Mouse (Mus musculus) CD4-positive, CD25-positive, alpha-beta regulatory T cell, adult 4 months (primary cell): ENCODE data around the gene Atoh8. TPM values are rescaled to one million over a fixed set of nuclear protein-coding genes. Genes with fewer than 3 reads are reported as not detected.
A peak's percentile ranks its signal among the peaks of the same experiment; 100 is the strongest.

Source experiments
- ATAC-seq: one replicate; pipeline ENCODE4 v1.8.0; 2017
- polyA plus RNA-seq, 2 experiments: library from polyadenylated mRNA; unstranded; fragments of 100-300 nt; shearing (Covaris generic); gene quantifications; one replicate each; pipeline ENCODE4 v1.2.1; 2017

Gene Atoh8
- polyA plus RNA-seq, 2 experiments from 2014 or later, result not detected

DNA sequence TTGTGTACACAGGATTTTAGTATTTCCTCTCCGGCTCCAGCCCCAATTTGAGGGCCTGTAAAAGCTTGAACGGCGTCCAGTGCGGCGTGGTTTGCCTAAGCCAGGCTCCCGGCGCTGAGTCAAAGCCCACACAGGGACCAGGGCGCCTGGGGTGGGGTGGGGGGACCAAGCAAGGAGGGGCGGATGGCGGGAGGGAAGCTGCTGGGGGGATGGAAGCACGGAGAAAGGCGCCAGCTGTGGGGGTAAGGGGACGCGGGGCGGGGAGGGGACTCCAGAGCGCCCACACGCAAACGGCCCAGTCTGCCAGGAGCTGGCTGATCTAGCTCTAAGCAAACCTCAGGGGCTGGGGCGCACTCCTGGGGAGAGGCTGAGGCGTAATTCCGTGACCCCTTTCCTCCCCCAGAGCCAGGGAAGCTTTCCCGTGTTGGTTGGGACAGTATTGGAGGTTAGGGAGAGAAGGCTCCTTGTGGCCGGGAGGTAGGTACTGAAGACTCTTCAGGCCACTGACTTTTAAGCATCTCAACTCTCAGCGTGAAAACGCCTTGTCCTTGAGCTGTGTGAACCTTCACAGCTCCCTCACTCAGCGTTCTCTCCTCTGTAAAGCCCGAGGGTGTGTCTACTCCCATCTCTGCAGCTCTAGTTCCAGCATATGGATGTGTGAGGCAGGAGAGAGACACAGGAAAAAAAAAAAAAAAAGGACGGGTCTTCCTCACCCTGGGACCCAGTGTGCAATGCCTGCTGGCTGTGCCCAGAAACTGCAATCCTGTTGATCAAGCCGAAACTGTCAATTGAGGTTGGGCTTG, 46.1 kb downstream of the Atoh8 start:
- ATAC-seq, result no peak

DNA sequence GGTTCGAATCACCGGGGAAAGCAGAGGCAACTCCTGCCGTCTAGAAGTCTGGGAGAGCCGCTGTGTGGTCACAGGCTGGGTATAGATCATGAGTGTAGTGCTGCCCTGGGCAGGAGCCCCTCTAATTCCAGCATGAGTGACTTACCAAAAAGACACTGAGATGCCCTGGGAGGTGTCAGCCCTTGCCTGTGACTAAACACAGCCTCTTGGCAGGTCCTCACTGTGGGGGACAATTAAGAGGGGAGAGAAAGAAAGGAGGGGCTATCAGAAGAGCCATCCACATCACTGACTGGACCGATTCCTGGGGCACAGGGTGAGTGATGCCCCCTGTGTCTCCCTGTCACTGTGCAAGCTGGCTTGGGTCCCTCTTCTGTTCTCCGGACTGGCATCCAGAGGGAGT, 48.6 kb downstream of the Atoh8 start:
- no peak for ATAC-seq

DNA sequence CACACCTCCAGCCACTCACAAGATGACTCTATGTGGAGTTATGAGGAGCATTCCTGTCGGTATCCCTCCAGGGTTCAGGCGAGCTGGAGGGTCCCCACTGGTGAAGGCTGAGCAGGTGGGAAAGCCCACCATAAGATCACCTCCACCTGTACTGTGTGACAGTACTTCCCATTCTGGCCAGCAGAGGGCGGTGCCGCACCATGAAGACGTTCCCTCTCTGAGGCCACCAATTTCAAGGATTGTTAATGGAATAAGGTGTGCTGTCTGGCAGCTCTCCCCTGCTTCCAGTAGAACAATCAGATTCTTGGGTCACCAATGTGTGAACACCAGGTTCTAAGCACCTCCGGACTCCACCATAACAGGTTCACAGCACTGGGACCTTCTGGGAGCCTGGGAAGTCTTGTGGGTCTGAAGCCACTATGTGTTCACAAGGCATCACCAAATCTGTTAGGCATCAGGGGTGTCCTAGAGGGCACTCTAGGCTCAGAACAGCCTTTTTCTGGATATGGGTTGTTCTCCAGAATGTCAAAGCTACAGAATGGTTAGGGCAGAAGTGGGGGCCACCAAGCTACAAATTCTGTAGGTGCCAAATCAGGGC, 49.4 kb downstream of the Atoh8 start:
- peak; percentile 60 for ATAC-seq

DNA sequence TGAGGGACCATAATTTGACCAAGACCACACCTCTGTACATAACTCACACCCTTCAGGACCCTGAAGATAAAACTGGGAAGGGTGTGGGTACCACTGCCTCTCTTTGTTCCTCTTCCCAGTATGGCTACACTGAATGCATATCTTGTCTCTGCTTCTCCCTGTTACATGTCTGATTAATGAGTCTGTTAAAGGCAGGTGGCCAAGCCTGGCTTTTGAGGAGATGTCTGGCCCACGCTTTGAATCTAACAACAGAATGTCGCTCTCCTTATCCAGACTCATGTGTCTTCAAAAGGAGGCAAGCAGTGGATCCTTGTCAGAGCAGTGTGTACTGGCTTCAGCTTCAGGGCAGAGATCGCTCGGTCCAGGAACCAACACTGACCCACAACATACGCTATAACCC, 50.8 kb downstream of the Atoh8 start:
- ATAC-seq, result no peak

DNA sequence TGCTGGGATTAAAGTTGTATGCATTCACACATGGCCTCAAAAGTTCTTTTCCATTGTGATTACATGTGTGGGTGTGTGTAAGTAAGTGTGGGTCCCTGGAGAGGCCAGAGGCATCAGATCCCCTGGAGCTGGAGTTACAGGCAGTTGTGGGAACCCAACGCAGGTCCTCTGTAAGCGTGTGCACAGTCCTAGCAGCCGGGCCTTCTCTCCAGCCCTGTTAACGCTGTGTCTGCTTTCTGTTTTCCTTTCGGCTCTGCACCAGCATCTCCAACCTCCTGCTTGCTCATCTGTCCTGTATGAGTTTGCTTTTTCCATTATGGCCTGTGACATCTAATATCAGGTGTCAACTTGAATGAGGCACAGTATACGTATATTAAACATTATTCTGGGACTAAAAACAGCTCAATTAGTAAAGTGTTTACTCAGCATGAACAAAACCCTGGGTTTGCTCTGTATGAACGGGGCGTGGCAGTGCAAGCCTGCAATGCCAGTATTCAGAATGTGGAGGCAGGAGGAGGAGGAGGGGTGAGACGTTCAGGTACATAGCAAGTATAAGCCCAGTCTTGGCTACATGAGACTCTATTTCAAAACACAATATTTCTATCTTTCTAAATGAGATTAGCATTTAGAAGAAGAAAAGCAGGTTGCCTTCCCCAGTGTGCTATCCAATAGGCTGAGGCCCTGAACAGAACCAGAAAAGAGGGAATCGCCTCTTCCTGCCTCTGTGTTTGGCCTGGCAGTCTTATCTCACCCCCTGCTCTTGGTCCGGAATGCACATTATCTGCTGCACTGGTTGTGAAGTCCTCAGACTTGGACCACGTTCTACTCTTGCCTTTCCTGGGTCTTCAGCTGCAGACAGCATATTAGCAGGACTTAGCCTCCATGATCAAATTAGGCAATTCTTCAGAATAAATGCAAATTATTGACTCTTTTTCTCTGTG, 55.5 kb downstream of the Atoh8 start:
- no peak for ATAC-seq

DNA sequence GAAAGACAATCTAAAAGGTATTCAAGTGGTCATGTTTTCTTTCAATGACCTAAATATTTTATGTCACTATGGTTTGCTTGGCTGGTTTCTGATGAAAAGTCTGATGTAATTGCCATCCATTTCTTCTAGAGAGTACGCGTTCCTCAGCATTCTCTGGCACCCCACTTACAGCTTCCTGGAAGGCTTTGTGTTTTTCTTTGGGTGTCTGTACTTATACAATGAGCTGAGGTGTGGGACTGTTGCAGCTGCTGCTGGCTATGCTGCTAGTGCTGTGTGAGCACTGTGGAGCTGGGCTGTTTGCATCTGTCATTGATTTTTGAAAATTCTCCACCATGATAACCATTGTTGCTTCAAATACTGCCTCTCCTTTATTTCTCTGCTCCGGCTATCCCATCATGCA, 56.4 kb downstream of the Atoh8 start:
- ATAC-seq, result no peak

DNA sequence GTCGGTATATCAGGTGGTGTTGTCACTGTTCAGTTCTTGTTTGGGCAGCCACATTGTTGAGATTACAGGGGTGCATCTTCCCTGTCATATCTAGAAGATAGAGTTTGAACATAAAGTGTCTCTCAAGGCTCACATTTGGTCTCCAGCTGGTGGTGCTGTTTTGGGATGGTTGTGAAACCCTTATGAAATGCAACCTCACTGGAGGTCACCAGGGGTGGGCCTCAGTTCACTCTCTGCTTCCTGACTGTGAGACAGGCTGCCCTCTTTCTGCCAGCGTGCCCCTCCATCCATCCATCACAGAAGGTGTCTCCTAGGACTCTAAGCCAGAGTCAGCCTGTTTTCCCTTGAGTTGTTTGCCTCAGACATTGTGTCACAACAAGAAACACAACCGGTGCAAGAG, 58.0 kb downstream of the Atoh8 start:
- ATAC-seq, result no peak

DNA sequence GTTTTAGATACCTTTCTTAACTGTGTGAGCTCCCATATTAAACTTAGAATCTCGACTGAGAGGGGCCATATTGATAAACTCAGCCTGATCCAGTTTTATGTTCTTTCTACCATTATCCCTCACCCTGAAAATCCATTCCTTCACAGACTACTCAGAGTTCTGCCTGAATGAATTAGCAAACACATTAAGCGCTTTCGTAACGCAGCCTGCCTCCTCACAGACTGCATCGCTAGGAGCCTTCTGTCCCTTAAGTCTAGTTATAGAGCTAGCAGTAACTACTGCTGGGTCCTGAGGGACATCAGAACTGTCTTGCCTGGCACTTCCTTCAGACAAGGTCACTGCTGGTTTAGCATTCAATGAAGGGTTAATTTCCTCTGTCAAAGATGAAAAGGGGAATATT, 59.4 kb downstream of the Atoh8 start:
- ATAC-seq, result no peak

DNA sequence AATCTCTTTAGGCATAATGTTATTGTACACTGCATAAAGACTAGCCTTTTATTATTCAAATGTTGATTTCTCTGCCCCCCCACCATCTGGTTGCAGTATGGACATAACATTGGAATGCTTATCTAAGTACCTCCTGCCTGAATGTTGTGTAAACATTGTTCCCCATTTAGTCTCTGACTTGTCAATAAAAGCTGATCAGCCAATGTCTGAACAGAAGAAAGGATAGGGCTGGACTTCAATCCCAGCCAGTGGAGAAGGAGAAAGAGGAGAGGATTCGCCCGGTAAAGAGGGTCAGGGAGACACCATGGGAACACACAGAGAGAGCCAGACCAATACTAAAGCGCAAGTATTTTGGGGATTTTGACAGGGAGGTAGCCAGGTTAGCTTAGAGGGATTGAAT, 60.0 kb downstream of the Atoh8 start:
- ATAC-seq, result no peak

DNA sequence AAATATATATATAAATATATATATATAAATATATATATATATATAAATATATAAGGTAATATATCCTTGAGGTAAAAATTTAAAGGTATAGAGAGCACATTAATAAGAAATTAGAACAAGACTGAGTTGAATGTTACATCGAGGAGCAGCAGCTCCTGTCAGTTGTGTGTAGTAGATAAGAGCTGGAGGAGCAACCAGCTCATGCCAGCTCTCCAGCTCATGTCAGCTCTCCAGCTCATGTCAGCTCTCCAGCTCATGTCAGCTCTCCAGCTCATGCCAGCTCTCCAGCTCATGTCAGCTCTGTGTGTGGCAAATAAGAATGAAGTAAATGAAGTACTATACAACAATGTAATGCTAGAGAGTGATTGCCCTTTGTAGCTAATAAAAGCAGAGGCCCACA, 62.0 kb downstream of the Atoh8 start:
- ATAC-seq, result no peak

DNA sequence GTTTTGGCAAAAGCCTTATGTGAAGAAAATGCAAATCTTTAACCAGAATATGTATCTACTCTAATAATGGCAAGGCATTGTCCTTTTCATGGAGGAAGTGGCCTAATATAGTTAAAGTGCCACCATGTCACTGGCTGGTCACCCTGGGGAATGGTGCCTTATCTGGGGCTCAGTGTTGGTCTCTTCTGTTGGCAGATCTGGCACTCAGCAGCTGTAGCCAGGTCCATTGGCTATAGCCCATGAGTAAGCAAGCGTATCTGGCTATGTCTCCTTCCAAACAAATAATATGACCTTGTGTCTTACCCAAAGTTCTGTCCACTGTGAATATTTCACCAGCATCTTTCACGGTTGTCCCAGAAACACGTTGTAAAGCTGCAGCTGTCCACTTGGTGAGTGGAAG, 64.0 kb downstream of the Atoh8 start:
- ATAC-seq, result no peak

DNA sequence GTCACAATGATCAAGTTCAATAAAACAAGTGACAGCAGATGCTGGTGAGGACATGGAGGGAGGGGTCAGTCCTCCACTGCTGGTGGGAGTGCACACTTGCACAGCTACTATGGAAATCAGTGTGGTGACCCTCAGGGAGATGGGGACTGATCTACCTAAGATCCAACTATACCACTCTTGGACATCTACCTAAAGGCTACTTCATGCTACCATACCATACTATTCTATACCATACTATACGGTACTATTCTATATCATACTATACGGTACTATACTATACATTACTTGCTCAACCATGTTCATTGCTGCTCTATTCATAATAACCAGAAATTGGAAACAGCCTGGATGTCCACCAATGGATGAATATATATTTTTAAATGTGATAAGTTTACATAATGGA, 69.5 kb downstream of the Atoh8 start:
- no peak for ATAC-seq

DNA sequence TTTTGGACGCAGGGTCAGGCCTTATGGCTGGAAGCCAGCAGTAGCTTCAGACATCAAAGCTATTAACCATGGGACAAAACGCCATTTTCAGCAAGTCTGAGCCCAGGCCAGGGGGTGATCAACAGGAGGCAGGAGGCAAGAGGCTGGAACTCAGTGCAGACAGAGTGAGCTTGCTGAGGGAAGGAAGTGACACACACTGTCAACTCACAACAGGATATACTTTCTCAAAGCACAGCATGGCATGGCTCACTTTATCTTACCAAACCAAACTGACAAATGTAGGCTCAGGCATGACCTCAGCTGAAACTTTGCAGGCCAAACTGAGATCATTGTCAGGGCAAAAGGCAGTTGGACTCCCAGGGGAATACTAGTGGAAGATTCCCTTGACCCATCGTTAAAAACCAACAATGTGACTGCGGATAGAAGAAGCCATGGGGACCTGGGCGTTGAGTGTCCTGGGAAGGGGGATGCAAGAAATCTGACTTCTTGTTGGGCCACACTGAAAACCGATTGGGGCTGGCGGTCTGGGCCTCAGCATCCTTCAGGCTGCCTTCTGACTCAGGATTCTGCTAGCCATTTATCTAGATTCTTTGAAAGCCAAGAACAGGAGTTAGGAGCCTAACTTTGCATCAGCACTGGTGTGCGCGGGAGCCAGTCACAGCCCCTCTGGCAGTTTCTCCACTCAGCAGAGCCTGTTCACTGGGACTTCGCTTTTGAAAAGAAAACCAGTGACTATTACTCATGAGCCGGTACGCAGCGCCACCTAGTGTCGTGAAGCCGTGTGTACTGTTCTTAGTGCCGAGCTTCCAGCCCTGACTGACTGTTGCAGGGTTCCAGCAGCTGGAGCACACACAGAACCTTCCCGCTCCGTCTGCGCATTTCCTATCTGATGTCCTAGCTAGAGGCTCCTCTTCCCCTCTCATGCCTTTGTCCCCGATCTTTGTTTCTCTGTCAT, 70.8 kb downstream of the Atoh8 start:
- ATAC-seq, result peak; percentile 97

DNA sequence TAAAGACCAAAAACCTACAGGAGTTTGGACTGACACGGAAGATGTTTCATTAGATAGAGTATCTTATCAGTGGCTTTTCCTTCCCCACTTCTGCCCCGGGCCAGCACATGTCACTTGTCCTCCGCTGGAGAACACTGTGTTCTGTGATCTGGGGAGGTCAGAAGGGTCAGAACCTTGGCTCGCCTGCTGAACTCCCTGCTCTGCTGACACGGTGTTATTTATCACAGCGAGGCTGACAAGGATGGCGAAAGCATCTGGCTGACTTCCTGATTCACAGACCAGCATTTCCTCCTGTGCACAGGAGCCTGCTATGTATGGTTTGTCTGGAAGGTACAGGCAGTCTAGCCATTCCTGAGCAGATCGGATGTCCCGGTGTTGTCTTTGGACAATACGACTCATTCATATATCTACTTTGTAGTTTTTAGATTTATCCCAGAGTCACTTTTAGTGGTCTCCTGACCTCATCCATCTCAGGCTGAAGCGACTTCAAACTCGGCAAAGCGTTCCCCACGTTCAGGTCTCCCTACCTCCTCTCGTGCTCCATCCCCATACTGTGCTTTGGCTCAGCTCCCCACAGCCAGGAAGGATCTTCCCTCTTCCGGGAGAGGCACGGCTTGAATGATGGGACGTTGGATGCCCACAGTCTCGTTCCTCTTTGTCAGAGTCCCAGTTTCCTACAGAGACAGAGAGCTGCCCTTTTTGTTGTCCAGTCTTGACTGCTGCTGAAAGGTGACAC, 73.1 kb downstream of the Atoh8 start:
- no peak for ATAC-seq

DNA sequence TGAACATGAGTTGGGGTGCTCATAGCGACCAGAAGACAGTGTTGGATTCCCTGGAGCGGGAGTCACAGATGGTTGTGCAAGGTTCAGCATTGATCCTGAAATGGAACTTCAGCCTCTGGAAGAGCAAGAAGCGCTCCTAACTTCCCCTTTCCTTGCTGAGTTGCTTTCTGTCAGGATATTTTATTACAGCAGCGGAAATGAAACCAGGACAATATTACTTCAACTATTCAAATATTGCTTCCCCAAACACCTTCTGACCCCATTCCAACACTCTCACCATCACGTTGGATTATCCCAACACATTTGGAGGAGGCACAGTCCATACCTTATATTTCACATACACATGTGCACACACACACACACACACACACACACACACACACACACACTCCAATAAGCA, 73.6 kb downstream of the Atoh8 start:
- ATAC-seq, result no peak

DNA sequence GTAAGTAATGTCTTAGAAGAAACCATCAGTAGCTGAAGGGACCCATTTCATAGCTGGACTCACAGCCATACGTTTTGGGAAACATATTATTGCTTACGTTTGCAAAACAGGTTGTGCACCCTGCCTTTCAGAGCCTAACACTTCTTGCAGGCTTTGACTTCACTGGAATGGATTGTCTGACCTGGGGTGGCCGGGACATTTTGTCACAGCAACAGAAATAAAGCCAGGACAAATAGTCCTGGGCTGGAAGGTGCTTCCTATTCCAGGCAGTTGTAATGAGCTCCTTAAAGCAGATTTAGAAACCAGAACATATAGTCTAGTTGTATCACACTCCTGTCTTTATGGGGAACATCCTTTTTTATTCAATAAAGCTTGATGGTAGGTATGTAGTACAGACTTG, 74.4 kb downstream of the Atoh8 start:
- no peak for ATAC-seq

DNA sequence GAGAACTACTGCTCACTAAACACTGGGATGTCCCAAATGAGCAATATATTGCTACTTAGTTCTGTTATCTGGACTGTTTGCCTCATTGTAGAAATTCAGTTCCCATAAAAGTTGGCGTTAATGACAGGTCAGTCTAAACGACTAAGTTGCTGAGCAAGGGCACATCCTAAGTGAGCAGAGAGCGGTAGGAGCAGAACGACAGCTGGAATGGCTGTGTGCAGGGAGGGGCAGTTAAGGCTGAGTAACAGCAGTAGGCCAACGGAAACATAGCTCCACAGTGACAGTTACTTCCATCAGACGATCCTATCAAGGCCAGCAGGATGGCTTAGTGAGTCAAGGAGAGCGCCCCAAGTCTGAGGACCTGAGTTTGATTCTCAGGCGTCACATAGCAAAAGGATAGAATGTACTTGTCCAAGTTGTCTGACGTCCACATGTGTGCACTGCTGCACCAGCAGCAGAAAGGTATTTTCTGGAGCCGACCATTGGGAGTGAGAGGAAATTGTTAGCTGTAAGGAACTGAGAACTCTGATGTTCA, 75.4 kb downstream of the Atoh8 start:
- no peak for ATAC-seq

DNA sequence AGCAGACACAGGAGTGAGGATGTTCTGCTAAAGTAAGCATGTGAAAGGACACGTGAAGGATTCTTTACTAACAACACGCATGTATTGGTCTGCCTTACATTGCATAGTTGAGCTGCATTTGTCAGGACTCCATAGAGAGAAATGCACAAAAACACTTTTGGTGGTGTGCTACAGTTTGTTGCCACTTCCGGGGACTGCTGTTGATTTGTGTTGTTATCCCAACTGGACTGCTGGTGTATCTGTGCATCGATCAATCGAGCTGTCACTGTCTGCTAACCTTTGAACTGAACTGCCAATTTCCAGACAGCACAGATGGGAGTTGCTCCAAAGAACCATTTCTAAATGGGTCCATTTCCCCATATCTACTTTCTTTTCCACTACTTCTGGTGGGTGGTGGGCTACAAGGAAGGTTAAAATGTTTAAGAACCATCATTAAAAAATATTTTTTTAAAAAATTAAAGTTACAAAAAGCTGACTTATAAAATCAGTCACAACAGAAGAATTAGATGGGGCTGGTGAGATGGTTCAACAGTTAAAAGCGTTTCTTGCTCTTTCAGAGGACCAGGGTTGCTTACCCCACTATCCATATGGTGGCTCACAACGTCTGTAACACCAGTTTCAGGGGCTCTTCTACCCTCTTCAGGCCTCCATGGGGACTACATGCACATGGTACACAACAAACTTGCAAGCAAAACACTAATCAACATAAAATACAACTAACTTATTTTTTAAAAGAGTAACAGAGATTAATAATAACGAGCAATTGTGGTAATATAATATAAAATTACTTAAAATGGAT, 76.2 kb downstream of the Atoh8 start:
- ATAC-seq, result no peak
